Mouse (Mus musculus) forebrain, embryonic 10.5 days (tissue): ENCODE measurements around the gene Itm2b. TPM values are rescaled to one million over a fixed set of nuclear protein-coding genes. Genes with fewer than 3 reads are reported as not detected.

ENCODE experiments used
- DNase-seq: peaks from one replicate; pipeline ENCODE4 v3.0.0-alpha.2; 2017; ENCODE audit warnings: low spot score; ENCODE audit errors: extremely low spot score
- H3K27ac ChIP-seq: fragments of 300-500 bp; sonication (generic); 2 replicates; pipeline ENCODE4 v1.5.1; 2016; ENCODE audit warnings: mild to moderate bottlenecking
- H3K27me3 ChIP-seq: fragments of 300-500 bp; sonication (generic); 2 replicates; pipeline ENCODE4 v1.6.1; 2016; ENCODE audit warnings: mild to moderate bottlenecking; ENCODE audit not compliant: poor library complexity, severe bottlenecking
- H3K36me3 ChIP-seq: fragments of 300-500 bp; sonication (generic); replicated peaks from 2 replicates; pipeline ENCODE4 v1.6.1; 2016; ENCODE audit warnings: mild to moderate bottlenecking, moderate library complexity
- H3K4me1 ChIP-seq: fragments of 300-500 bp; sonication (generic); 2 replicates; pipeline ENCODE4 v1.6.1; 2016
- H3K4me3 ChIP-seq: fragments of 300-500 bp; sonication (generic); 2 replicates; pipeline ENCODE4 v1.5.1; 2016; ENCODE audit warnings: mild to moderate bottlenecking, moderate library complexity
- H3K9me3 ChIP-seq: fragments of 300-500 bp; sonication (generic); 2 replicates; pipeline ENCODE4 v1.6.1; 2016; ENCODE audit warnings: mild to moderate bottlenecking, moderate library complexity
- WGBS: fragments of 180-500 bp; shearing (Covaris S2); methylation state at CpG from one replicate; pipeline ENCODE4 v1.1.7; 2016; 5-methylcytosine and 5-hydroxymethylcytosine counted together
- polyA plus RNA-seq: library from polyadenylated mRNA; unstranded; fragments of >200 nt; fragmentation: Nextera tagmentation; extraction: Ambion mirVana; gene quantifications from 2 replicates; pipeline ENCODE4 v1.2.1, GENCODE M21; 2016

Itm2b gene
- polyA plus RNA-seq, 1 experiment from 2014 or later, result 209 TPM

GRCm38 (mm10) chr14:73373606-73374005, 11.5 kb downstream of the Itm2b start:
- H3K27ac ChIP-seq, result no peak overlapping the region
- H3K36me3 ChIP-seq, result peaks cover 19% of the 10 kb centered on the region
- no peak for DNase-seq
- H3K4me3 ChIP-seq, result no peak overlapping the region
- no peaks in the 10 kb centered on the region for H3K9me3 ChIP-seq
- H3K27me3 ChIP-seq, result no peaks in the 10 kb centered on the region
- WGBS, result 87% methylated on average over 8 of the region's 8 CpGs
- H3K4me1 ChIP-seq, result peaks cover 7% of the 10 kb centered on the region

GRCm38 (mm10) chr14:73372990-73373389, 12.1 kb downstream of the Itm2b start:
- Histone ChIP-seq H3K36me3 (peaks cover 19% of the 10 kb centered on the region), H3K4me1 (peaks cover 7% of the 10 kb centered on the region), H3K27ac (no peak overlapping the region), H3K9me3 (no peaks in the 10 kb centered on the region), H3K27me3 (no peaks in the 10 kb centered on the region), H3K4me3 (no peak overlapping the region)
- 88% methylated on average over 4 of the region's 4 CpGs for WGBS
- DNase-seq, result no peak

DNA sequence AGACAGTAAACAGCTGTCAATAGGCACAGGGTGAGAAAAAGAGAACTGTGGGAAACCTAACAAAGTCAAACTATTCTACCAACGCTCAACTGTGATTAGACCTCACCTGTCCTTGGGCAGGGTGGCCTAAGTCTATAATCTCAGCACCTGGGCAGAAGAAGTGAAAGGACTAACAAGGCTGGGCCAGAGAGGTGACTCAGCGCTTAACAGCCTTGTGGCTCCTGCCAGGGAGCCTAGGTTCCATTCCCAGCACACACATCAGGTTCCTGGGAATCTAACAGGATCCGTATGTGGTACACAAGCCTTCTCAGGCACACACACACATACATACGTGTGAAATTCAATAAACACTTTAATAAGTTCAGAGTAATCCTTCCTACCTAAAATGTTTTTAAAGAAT, 13.5 kb downstream of the Itm2b start:
- DNase-seq, result no peak
- H3K9me3 ChIP-seq, result no peaks in the 10 kb centered on the region
- 91% methylated on average over 4 of the region's 4 CpGs for WGBS
- no peak overlapping the region for H3K27ac ChIP-seq
- peaks cover 7% of the 10 kb centered on the region for H3K4me1 ChIP-seq
- H3K27me3 ChIP-seq, result no peaks in the 10 kb centered on the region
- no peak overlapping the region for H3K4me3 ChIP-seq
- peaks cover 30% of the 10 kb centered on the region for H3K36me3 ChIP-seq

GRCm38 (mm10) chr14:73370695-73371372, 14.3 kb downstream of the Itm2b start:
- Histone ChIP-seq H3K9me3 (no peaks in the 10 kb centered on the region), H3K27me3 (no peaks in the 10 kb centered on the region), H3K27ac (no peak overlapping the region), H3K4me3 (no peak overlapping the region), H3K36me3 (peaks cover 38% of the 10 kb centered on the region), H3K4me1 (peaks cover 7% of the 10 kb centered on the region)
- 92% methylated on average over 23 of the region's 23 CpGs for WGBS
- no peak for DNase-seq

GRCm38 (mm10) chr14:73370078-73370670, 14.9 kb downstream of the Itm2b start:
- no peak overlapping the region for H3K4me3 ChIP-seq
- WGBS, result 87% methylated on average over 11 of the region's 11 CpGs
- DNase-seq, result no peak
- H3K4me1 ChIP-seq, result peaks cover 7% of the 10 kb centered on the region
- H3K9me3 ChIP-seq, result no peaks in the 10 kb centered on the region
- H3K27me3 ChIP-seq, result no peaks in the 10 kb centered on the region
- H3K27ac ChIP-seq, result no peak overlapping the region
- H3K36me3 ChIP-seq, result peaks cover 45% of the 10 kb centered on the region

DNA sequence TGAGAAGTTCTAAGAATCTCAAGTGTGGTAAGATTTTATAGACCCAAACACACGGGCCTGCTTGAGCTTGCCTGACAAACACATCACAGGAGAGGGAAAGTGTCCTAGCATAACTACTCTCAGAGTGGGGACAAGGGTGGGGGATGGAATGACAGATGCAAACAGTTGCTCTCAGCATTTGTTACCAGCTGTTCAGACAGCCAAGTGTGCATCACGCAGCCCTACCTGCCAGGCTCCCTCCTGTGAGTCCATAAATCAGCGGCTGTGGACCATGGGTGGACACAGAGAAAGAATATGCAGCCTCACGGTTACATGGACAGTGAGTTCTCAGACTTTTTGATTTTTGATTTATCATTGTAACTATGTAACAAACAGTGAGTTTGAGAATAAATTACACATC, 15.5 kb downstream of the Itm2b start:
- Histone ChIP-seq H3K4me1 (peaks cover 6% of the 10 kb centered on the region), H3K27ac (no peak overlapping the region), H3K4me3 (no peak overlapping the region), H3K36me3 (peaks cover 50% of the 10 kb centered on the region), H3K27me3 (no peaks in the 10 kb centered on the region), H3K9me3 (no peaks in the 10 kb centered on the region)
- WGBS, result 91% methylated on average over 4 of the region's 4 CpGs
- DNase-seq, result no peak

DNA sequence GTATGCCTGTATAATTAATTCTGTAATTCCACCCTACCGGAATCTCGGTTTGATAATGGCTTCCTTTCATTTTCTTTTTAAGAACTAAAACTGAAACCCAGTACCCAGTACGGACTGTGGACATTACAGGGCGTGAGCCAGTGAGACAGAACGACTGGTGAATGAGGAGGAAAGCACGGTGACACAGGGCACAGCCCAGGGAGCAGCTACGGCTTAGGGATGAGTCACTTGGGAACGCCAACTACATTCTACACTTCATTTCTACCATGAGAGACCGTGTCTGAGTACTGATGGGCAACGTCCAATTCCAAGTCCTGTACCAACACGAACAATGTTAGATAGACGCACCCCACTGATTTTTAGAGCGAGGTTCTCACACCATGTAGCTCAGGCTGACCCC, 16.1 kb downstream of the Itm2b start:
- Histone ChIP-seq H3K27ac (no peak overlapping the region), H3K4me1 (no peaks in the 10 kb centered on the region), H3K4me3 (no peak overlapping the region), H3K9me3 (no peaks in the 10 kb centered on the region), H3K27me3 (no peaks in the 10 kb centered on the region), H3K36me3 (peaks cover 57% of the 10 kb centered on the region)
- 96% methylated on average over 13 of the region's 13 CpGs for WGBS
- no peak for DNase-seq

DNA sequence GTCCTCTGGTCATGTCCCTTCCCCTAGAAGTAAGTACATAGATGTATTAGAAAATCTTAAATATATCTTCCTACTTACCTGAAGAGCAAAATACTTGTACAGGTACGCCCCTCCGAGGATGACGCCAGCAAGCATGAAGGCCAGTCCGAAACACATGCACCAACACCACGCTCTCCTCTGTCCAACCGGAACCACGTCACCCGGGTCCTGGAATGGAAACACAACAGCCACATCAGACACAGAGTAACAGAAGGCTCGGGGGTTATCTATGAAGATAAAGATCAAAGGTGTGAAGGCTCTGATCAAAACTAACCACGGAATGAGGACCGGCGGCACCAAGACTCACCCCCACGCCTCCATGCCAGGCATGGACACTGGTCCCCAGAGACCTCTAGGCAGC, 16.9 kb downstream of the Itm2b start:
- no peak overlapping the region for H3K27ac ChIP-seq
- no peaks in the 10 kb centered on the region for H3K4me1 ChIP-seq
- WGBS, result 96% methylated on average over 13 of the region's 13 CpGs
- peaks cover 64% of the 10 kb centered on the region for H3K36me3 ChIP-seq
- H3K4me3 ChIP-seq, result no peak overlapping the region
- no peaks in the 10 kb centered on the region for H3K9me3 ChIP-seq
- no peak for DNase-seq
- no peaks in the 10 kb centered on the region for H3K27me3 ChIP-seq

GRCm38 (mm10) chr14:73366278-73366677, 18.8 kb downstream of the Itm2b start:
- Histone ChIP-seq H3K27ac (no peak overlapping the region), H3K27me3 (no peaks in the 10 kb centered on the region), H3K9me3 (no peaks in the 10 kb centered on the region), H3K36me3 (peaks cover 79% of the 10 kb centered on the region), H3K4me3 (no peak overlapping the region), H3K4me1 (no peaks in the 10 kb centered on the region)
- 94% methylated on average over 11 of the region's 11 CpGs for WGBS
- no peak for DNase-seq

GRCm38 (mm10) chr14:73363782-73364181, 21.3 kb downstream of the Itm2b start:
- 95% methylated on average over 11 of the region's 11 CpGs for WGBS
- no peak for DNase-seq
- H3K27ac ChIP-seq, result no peak overlapping the region
- H3K36me3 ChIP-seq, result peaks cover 98% of the 10 kb centered on the region
- H3K9me3 ChIP-seq, result no peaks in the 10 kb centered on the region
- H3K27me3 ChIP-seq, result no peaks in the 10 kb centered on the region
- no peak overlapping the region for H3K4me3 ChIP-seq
- H3K4me1 ChIP-seq, result no peaks in the 10 kb centered on the region

- Histone ChIP-seq H3K36me3 (peaks cover 33% of the 10 kb centered on the region), H3K4me3 (no peak overlapping the region), H3K4me1 (no peaks in the 10 kb centered on the region), H3K9me3 (no peaks in the 10 kb centered on the region), H3K27ac (no peak overlapping the region), H3K27me3 (no peaks in the 10 kb centered on the region)
- DNase-seq, result no peak
- WGBS, result 93% methylated on average over 8 of the region's 8 CpGs
These were observed 30.4 kb downstream of the Itm2b start for GRCm38 (mm10) chr14:73354700-73355099.

DNA sequence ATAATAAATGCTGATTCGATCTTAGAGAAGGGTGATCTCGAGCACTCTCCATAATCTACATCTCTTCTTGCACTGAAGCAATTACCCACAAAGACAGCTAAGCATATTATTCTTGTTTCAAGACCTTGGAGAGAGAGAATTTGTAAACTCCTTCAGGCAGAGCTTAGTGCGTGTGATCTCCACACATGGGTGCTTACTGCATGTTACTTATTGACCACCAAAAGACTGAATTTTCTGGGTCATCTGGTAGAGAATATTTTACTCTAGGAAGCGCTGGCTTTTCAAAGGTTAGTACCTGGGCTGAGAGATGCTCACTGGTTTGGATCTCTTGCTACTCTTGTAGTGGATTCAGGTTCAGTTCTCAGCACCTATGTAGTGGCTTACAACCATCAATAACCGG, 34.0 kb downstream of the Itm2b start:
- no peak overlapping the region for H3K4me3 ChIP-seq
- H3K9me3 ChIP-seq, result no peaks in the 10 kb centered on the region
- H3K27me3 ChIP-seq, result no peaks in the 10 kb centered on the region
- no peak for DNase-seq
- H3K36me3 ChIP-seq, result peaks cover 6% of the 10 kb centered on the region; the same call in 1 of the 2 replicates
- peaks cover 5% of the 10 kb centered on the region for H3K4me1 ChIP-seq
- H3K27ac ChIP-seq, result no peak overlapping the region
- 92% methylated on average over 5 of the region's 5 CpGs for WGBS

DNA sequence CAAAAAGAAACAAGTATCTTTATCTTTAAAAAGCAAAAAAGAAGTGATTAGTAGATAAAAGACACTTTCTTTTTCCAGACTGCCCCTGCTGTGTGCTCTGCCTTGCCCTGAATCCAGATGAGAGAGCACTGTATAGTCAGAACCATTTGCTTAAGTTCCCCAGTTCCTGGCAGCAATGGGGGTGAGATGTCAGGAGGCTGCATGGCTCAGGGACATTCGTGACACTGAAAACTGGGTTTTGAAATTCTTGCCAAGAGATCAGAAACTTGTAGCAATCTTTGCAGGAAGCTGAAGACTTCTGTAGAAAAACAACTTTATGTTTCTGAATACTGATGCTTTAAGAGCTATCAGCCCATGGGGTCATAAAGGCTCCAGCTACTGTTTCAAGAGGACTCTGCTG, 35.1 kb downstream of the Itm2b start:
- Histone ChIP-seq H3K27ac (no peak overlapping the region), H3K27me3 (no peaks in the 10 kb centered on the region), H3K4me3 (no peak overlapping the region), H3K4me1 (peaks cover 5% of the 10 kb centered on the region), H3K9me3 (no peaks in the 10 kb centered on the region), H3K36me3 (0 out of 2 replicates have a peak, but pooled peaks cover under 1% of the 10 kb centered on the region)
- WGBS, result 76% methylated on average over 1 of the region's 1 CpGs
- DNase-seq, result no peak
